Mouse (Mus musculus) kidney, postnatal 25 days (tissue): Measurements from ENCODE around the gene Stox2.

ENCODE experiments used
- DNase-seq, 2 experiments: peaks; one replicate each; pipeline ENCODE4 v3.0.0; 2021; ENCODE audit warnings: mixed read lengths in 2 of 2

Gene Stox2

GRCm38 (mm10) chr8:47288131-47288865, 157.9 kb downstream of the Stox2 start:
- peak; percentile 23 to 60 for DNase-seq

- no peak for DNase-seq
Measured at GRCm38 (mm10) chr8:47287641-47288130, 158.5 kb downstream of the Stox2 start.

GRCm38 (mm10) chr8:47287201-47287621, 159.0 kb downstream of the Stox2 start:
- no peak for DNase-seq

GRCm38 (mm10) chr8:47286081-47286700, 160.0 kb downstream of the Stox2 start:
- no peak for DNase-seq

- no peak for DNase-seq
Measured at GRCm38 (mm10) chr8:47285435-47285834, 160.7 kb downstream of the Stox2 start.

- no peak for DNase-seq
Measured at GRCm38 (mm10) chr8:47284329-47285326, 161.5 kb downstream of the Stox2 start.

GRCm38 (mm10) chr8:47279898-47280297, 166.3 kb downstream of the Stox2 start:
- no peak for DNase-seq

- no peak for DNase-seq
Measured at GRCm38 (mm10) chr8:47278211-47278610, 168.0 kb downstream of the Stox2 start.

GRCm38 (mm10) chr8:47268931-47269330, 177.2 kb downstream of the Stox2 start:
- no peak for DNase-seq

GRCm38 (mm10) chr8:47268062-47268822, 177.9 kb downstream of the Stox2 start:
- DNase-seq = peak in 1 of 2 experiments; percentile 44

- DNase-seq = no peak
Measured at GRCm38 (mm10) chr8:47263070-47263843, 182.9 kb downstream of the Stox2 start.

GRCm38 (mm10) chr8:47260751-47261474, 185.2 kb downstream of the Stox2 start:
- no peak for DNase-seq

- no peak for DNase-seq
Measured at GRCm38 (mm10) chr8:47250832-47251231, 195.3 kb downstream of the Stox2 start.

GRCm38 (mm10) chr8:47245116-47245515, 201.0 kb downstream of the Stox2 start:
- DNase-seq = no peak

- DNase-seq = no peak
Measured at GRCm38 (mm10) chr8:47244202-47244601, 202.0 kb downstream of the Stox2 start.

GRCm38 (mm10) chr8:47243631-47244030, 202.5 kb downstream of the Stox2 start:
- DNase-seq = no peak

- no peak for DNase-seq
Measured at GRCm38 (mm10) chr8:47243016-47243630, 203.0 kb downstream of the Stox2 start.

- peak; percentile 35 to 64 for DNase-seq
Measured at GRCm38 (mm10) chr8:47242207-47243004, 203.8 kb downstream of the Stox2 start.

- DNase-seq = no peak
Measured at GRCm38 (mm10) chr8:47241421-47242078, 204.6 kb downstream of the Stox2 start.
